Mouse (Mus musculus) intestine, embryonic 15.5 days (tissue): Measurements from ENCODE around the gene Setd7. TPM values are rescaled to one million over a fixed set of nuclear protein-coding genes. Genes with fewer than 3 reads are reported as not detected.
A peak's percentile ranks its signal among the peaks of the same experiment; 100 is the strongest.

Source experiments
- ATAC-seq: fragments of 200-750 bp; cut with Nextera tagmentation; 2 replicates; pipeline ENCODE4 v1.8.0; 2017; ENCODE audit warnings: moderate TSS enrichment, moderate library complexity
- H3K27ac ChIP-seq: fragments of 300-500 bp; sonication (generic); 2 replicates; pipeline ENCODE4 v1.5.1; 2015; ENCODE audit warnings: mild to moderate bottlenecking, inconsistent platforms
- H3K27me3 ChIP-seq: fragments of 300-500 bp; sonication (generic); replicated peaks from 2 replicates; pipeline ENCODE4 v1.6.1; 2015; ENCODE audit warnings: inconsistent platforms
- H3K36me3 ChIP-seq: fragments of 300-500 bp; sonication (generic); 2 replicates; pipeline ENCODE4 v1.6.1; 2015; ENCODE audit warnings: inconsistent platforms
- H3K4me1 ChIP-seq: fragments of 300-500 bp; sonication (generic); replicated peaks from 2 replicates; pipeline ENCODE4 v1.6.1; 2015; ENCODE audit warnings: inconsistent platforms
- H3K4me2 ChIP-seq: fragments of 300-500 bp; sonication (generic); replicated peaks from 2 replicates; pipeline ENCODE4 v1.6.1; 2015; ENCODE audit warnings: mild to moderate bottlenecking, inconsistent platforms
- H3K4me3 ChIP-seq: fragments of 300-500 bp; sonication (generic); replicated peaks from 2 replicates; pipeline ENCODE4 v1.5.1; 2015; ENCODE audit warnings: inconsistent platforms
- H3K9ac ChIP-seq: fragments of 300-500 bp; sonication (generic); 2 replicates; pipeline ENCODE4 v1.6.1; 2015; ENCODE audit warnings: inconsistent platforms
- H3K9me3 ChIP-seq: fragments of 300-500 bp; sonication (generic); 2 replicates; pipeline ENCODE4 v1.6.1; 2016; ENCODE audit warnings: inconsistent platforms
- whole genome bisulfite sequencing: fragments of 180-500 bp; shearing (Covaris S2); methylation state at CpG from one replicate; pipeline ENCODE4 v1.1.7; 2015; 5-methylcytosine and 5-hydroxymethylcytosine counted together
- polyA plus RNA-seq: library from polyadenylated mRNA; unstranded; fragments of >200 nt; fragmentation: Nextera tagmentation; extraction: Ambion mirVana; gene quantifications from 2 replicates; pipeline ENCODE4 v1.2.1, GENCODE M21; 2015

The Setd7 gene
- polyA plus RNA-seq, 1 experiment from 2014 or later: 2.4 TPM

- Histone ChIP-seq H3K4me2 (no peak overlapping the region), H3K4me3 (no peak overlapping the region), H3K9me3 (no peaks in the 10 kb centered on the region), H3K27ac (no peak overlapping the region), H3K27me3 (no peaks in the 10 kb centered on the region), H3K36me3 (peaks cover under 1% of the 10 kb centered on the region; the same call in 1 of the 2 replicates), H3K4me1 (peaks cover 20% of the 10 kb centered on the region), H3K9ac (no peak overlapping the region)
- no peak for ATAC-seq
- 76% methylated on average over 9 of the region's 9 CpGs for WGBS
Measured at GRCm38 (mm10) chr3:51554067-51554466, 6.6 kb downstream of the Setd7 start.

GRCm38 (mm10) chr3:51553497-51553875, 7.2 kb downstream of the Setd7 start:
- Histone ChIP-seq H3K9me3 (no peaks in the 10 kb centered on the region), H3K27me3 (no peaks in the 10 kb centered on the region), H3K4me2 (0 out of 2 replicates have a peak overlapping the region, but pooled peaks have one; percentile 3), H3K9ac (no peak overlapping the region), H3K36me3 (peaks cover 3% of the 10 kb centered on the region; the same call in 1 of the 2 replicates), H3K27ac (no peak overlapping the region), H3K4me1 (peaks cover 18% of the 10 kb centered on the region), H3K4me3 (no peak overlapping the region)
- WGBS: 53% methylated on average over 8 of the region's 8 CpGs
- ATAC-seq: peak; percentile 48; the same call in 1 of the 2 replicates

GRCm38 (mm10) chr3:51552841-51553496, 7.7 kb downstream of the Setd7 start:
- no peak for ATAC-seq
- no peak overlapping the region for H3K9ac ChIP-seq
- 48% methylated on average over 10 of the region's 10 CpGs for WGBS
- H3K4me3 ChIP-seq: no peak overlapping the region
- H3K27me3 ChIP-seq: no peaks in the 10 kb centered on the region
- H3K4me1 ChIP-seq: peaks cover 15% of the 10 kb centered on the region
- no peaks in the 10 kb centered on the region for H3K9me3 ChIP-seq
- no peak overlapping the region for H3K27ac ChIP-seq
- H3K4me2 ChIP-seq: peak overlapping the region; percentile 37; the same call in 1 of the 2 replicates
- peaks cover 3% of the 10 kb centered on the region; the same call in 1 of the 2 replicates for H3K36me3 ChIP-seq

DNA sequence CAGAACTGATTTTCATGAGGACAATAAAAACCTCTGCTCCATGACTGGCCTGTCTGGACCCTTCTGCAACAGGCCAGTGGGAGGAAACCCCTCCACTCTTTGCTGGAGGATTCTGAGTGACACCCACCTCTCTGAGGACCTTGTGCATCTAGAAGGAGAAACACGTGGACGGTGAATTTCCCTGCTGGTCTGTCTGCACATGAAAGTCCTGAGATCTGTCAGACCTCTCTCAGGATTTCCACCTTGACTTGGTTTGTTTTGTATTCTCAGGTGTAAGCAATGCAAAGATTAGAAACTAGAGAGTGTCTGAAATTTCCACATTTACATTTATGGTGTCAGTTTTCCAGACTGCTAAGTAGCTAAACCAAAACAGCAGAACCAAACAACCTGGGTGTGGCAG, 8.5 kb downstream of the Setd7 start:
- ATAC-seq: no peak
- H3K9ac ChIP-seq: no peak overlapping the region
- peaks cover 3% of the 10 kb centered on the region; the same call in 1 of the 2 replicates for H3K36me3 ChIP-seq
- 84% methylated on average over 2 of the region's 2 CpGs for WGBS
- no peak overlapping the region for H3K4me2 ChIP-seq
- no peak overlapping the region for H3K4me3 ChIP-seq
- no peak overlapping the region for H3K27ac ChIP-seq
- no peaks in the 10 kb centered on the region for H3K27me3 ChIP-seq
- peaks cover 15% of the 10 kb centered on the region for H3K4me1 ChIP-seq
- no peaks in the 10 kb centered on the region for H3K9me3 ChIP-seq

DNA sequence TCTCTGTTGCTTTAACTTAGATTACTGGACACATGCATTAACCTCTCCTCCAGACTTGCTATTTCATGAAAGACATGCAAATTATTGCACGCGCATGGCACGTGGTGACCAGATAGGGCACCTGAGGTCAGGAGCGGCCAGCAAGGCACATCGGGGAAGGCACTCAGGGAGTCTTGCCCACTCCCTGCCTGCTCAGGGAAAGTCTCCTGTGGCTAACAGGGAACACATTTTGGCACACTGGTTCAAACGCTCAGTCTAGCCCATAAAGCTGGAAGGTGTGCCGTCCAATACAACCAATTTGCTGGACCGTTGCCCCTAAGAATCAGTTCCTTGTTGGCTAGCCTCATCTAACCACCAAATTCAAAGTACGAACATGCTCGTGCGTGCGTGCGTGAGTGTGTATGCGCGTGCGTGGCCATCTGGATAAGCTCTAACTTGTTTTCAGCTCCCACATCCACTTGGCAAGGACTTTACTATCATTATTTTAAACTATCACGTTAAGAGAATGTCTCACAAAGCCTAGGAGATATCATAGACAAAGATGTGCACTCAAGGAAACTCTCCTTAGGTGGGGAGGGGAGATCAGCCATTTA, 11.6 kb downstream of the Setd7 start:
- Histone ChIP-seq H3K36me3 (peaks cover 3% of the 10 kb centered on the region; the same call in 1 of the 2 replicates), H3K4me1 (peaks cover 14% of the 10 kb centered on the region), H3K27me3 (no peaks in the 10 kb centered on the region), H3K9ac (no peak overlapping the region), H3K4me3 (no peak overlapping the region), H3K4me2 (no peak overlapping the region), H3K27ac (no peak overlapping the region), H3K9me3 (no peaks in the 10 kb centered on the region)
- ATAC-seq: no peak
- WGBS: 89% methylated on average over 17 of the region's 17 CpGs

DNA sequence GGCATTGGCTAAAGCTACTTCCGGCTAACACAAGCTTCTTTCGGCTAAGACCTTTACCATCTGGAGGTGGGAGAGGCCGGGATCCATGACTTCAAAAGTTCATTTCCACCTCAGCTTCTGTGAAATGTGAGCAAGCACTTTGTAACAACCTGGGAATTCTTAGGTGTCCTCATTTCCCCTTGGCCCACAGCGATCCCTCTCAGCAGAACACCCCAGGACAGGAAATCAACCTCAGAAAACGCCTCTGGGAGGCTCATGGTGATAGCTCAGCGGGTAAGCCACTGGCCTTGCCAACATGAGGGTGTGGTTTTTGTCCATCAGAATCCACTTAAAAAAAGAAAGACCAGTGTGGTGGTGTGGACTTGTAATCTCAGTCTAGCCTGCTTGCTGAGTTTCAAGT, 13.1 kb downstream of the Setd7 start:
- WGBS: 85% methylated on average over 6 of the region's 6 CpGs
- H3K27ac ChIP-seq: no peak overlapping the region

DNA sequence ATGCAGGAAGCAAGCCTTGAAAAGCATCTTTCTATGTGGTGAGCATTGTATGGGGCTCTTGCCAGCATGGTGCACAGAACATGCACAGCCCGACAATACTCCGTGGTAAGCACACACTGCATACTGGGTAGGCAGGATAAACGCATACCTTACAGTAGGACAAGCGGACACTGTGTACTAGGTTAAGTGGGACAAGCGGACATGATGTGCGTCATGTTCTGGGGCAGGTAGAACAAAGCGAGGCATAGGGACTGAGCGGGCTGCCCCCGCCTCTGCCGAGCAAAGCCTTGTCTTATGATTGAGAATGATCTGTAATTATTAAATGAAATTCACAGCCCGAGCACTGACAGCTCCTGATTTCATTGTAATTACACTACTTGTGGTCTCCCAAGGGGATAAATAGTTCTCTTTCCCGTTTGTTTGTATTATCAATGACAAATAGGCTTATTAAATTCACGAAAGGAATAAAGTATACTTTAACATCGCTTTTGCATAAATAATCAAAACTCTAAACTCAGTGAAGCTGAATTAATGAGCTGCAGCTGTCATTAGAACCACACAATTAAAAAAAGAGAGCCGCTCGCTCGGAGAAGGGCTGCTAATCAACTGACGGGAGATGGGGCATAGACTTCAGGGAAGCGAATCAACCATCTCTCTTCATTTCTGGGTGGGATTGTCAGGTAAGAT, 16.1 kb downstream of the Setd7 start:
- no peak overlapping the region for H3K4me3 ChIP-seq
- no peak overlapping the region for H3K27ac ChIP-seq
- no peak overlapping the region for H3K9ac ChIP-seq
- 79% methylated on average over 19 of the region's 19 CpGs for WGBS
- H3K36me3 ChIP-seq: peaks cover 16% of the 10 kb centered on the region; the same call in 1 of the 2 replicates
- H3K9me3 ChIP-seq: no peaks in the 10 kb centered on the region
- H3K4me1 ChIP-seq: no peaks in the 10 kb centered on the region; the same call in 1 of the 2 replicates
- H3K4me2 ChIP-seq: no peak overlapping the region
- no peak for ATAC-seq
- H3K27me3 ChIP-seq: no peaks in the 10 kb centered on the region

More for the DNA sequence above, 13.1 kb downstream of the Setd7 start:
- H3K36me3 ChIP-seq: peaks cover 3% of the 10 kb centered on the region; the same call in 1 of the 2 replicates
- no peak for ATAC-seq
- H3K27me3 ChIP-seq: no peaks in the 10 kb centered on the region
- peaks cover 1% of the 10 kb centered on the region for H3K4me1 ChIP-seq
- no peak overlapping the region for H3K4me2 ChIP-seq
- H3K4me3 ChIP-seq: no peak overlapping the region
- no peaks in the 10 kb centered on the region for H3K9me3 ChIP-seq
- H3K9ac ChIP-seq: no peak overlapping the region

DNA sequence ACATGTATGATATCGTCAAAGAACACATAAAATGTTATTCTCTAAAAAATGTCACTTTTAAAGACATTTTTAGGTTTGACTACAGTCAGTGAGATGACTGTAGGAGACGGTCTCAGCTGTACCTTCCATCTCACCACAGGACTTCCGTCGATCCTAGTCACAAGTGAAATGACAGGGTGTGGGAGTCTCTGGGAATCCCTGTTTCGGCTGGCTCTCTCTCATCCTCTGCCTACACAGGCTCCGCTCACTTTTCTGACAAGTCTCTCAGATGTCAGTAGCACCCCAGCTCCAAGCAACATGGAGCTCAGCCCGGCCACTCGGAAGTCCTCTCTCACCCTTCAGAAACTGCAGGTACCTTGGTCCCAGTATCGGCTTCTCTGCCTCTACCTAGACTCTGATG, 20.0 kb downstream of the Setd7 start:
- Histone ChIP-seq H3K9ac (no peak overlapping the region), H3K36me3 (peaks cover 21% of the 10 kb centered on the region; the same call in 1 of the 2 replicates), H3K4me3 (no peak overlapping the region), H3K27ac (no peak overlapping the region), H3K27me3 (no peaks in the 10 kb centered on the region), H3K9me3 (no peaks in the 10 kb centered on the region), H3K4me1 (no peaks in the 10 kb centered on the region), H3K4me2 (no peak overlapping the region)
- no peak for ATAC-seq
- WGBS: 94% methylated on average over 9 of the region's 9 CpGs

GRCm38 (mm10) chr3:51539567-51540408, 20.9 kb downstream of the Setd7 start:
- ATAC-seq: peak; percentile 70
- peaks cover 23% of the 10 kb centered on the region; the same call in 1 of the 2 replicates for H3K36me3 ChIP-seq
- H3K4me1 ChIP-seq: no peaks in the 10 kb centered on the region
- no peaks in the 10 kb centered on the region for H3K27me3 ChIP-seq
- no peak overlapping the region for H3K27ac ChIP-seq
- H3K9me3 ChIP-seq: no peaks in the 10 kb centered on the region
- 60% methylated on average over 15 of the region's 15 CpGs for WGBS
- no peak overlapping the region for H3K4me2 ChIP-seq
- H3K9ac ChIP-seq: no peak overlapping the region
- H3K4me3 ChIP-seq: no peak overlapping the region

- Histone ChIP-seq H3K4me3 (no peak overlapping the region), H3K4me2 (no peak overlapping the region), H3K9ac (no peak overlapping the region), H3K27me3 (no peaks in the 10 kb centered on the region), H3K9me3 (no peaks in the 10 kb centered on the region), H3K4me1 (peaks cover 17% of the 10 kb centered on the region), H3K27ac (no peak overlapping the region), H3K36me3 (peaks cover 18% of the 10 kb centered on the region; the same call in 1 of the 2 replicates)
- 62% methylated on average over 9 of the region's 9 CpGs for WGBS
- no peak for ATAC-seq
Measured at GRCm38 (mm10) chr3:51534013-51534412, 26.7 kb downstream of the Setd7 start.

DNA sequence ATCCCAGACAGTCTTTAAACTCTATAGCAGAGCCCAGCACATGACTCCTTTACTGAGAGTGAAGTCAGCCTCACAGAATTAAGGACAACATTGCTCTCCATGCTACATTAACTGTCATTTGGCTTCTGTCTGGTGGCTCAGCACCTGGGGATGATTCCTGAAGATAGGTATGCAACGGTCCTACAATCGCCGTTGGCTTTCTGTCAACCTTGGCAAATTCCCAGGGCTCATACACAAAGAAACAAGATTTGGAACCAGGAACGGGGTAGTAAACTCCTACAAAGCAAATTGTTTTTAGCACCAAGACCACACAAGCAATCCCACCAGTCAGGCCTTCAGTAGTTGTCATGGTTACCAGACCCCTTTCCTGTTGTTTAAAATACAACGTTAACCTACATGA, 27.1 kb downstream of the Setd7 start:
- no peaks in the 10 kb centered on the region for H3K9me3 ChIP-seq
- no peak overlapping the region for H3K9ac ChIP-seq
- no peak overlapping the region for H3K4me3 ChIP-seq
- H3K4me2 ChIP-seq: no peak overlapping the region
- ATAC-seq: no peak
- 74% methylated on average over 5 of the region's 5 CpGs for WGBS
- no peak overlapping the region for H3K27ac ChIP-seq
- H3K4me1 ChIP-seq: peaks cover 17% of the 10 kb centered on the region
- no peaks in the 10 kb centered on the region for H3K27me3 ChIP-seq
- H3K36me3 ChIP-seq: peaks cover 17% of the 10 kb centered on the region; the same call in 1 of the 2 replicates

GRCm38 (mm10) chr3:51532282-51532620, 28.4 kb downstream of the Setd7 start:
- Histone ChIP-seq H3K9me3 (no peaks in the 10 kb centered on the region), H3K4me2 (peak overlapping the region; percentile 10; the same call in 1 of the 2 replicates), H3K27me3 (no peaks in the 10 kb centered on the region), H3K4me1 (peaks cover 17% of the 10 kb centered on the region), H3K9ac (no peak overlapping the region), H3K27ac (peak overlapping the region; percentile 76), H3K4me3 (no peak overlapping the region), H3K36me3 (peaks cover 19% of the 10 kb centered on the region; the same call in 1 of the 2 replicates)
- ATAC-seq: peak; percentile 90
- 34% methylated on average over 5 of the region's 5 CpGs for WGBS
